Mouse (Mus musculus): ENCODE data around the gene Lonrf2. TPM values are rescaled to one million over a fixed set of nuclear protein-coding genes. Genes with fewer than 3 reads are reported as not detected.

Lonrf2 gene
- polyA plus RNA-seq, 1 experiment from 2014 or later = 29.4 TPM

- Histone ChIP-seq H3K27ac (ENCODE audit: low read depth, low read length) (peak overlapping the region; percentile 30; the same call in 1 of the 2 replicates), H3K9me3 (ENCODE audit: control insufficient read depth, low read length) (no peaks in the 10 kb centered on the region), H3K36me3 (ENCODE audit: control insufficient read depth, insufficient read depth, low read length) (no peaks in the 10 kb centered on the region), H3K4me2 (ENCODE audit: low read depth, low read length) (no peak overlapping the region), H3K4me1 (ENCODE audit: control insufficient read depth, insufficient read depth, low read length) (no peaks in the 10 kb centered on the region), H3K4me3 (ENCODE audit: low read depth, low read length) (no peak overlapping the region), H3K27me3 (ENCODE audit: control insufficient read depth, insufficient read depth, low read length) (no peaks in the 10 kb centered on the region), H3K9ac (replicated peaks; ENCODE audit: low read depth, low read length) (no peak overlapping the region)
- 9% methylated on average over 7 of the region's 7 CpGs for WGBS
- ATAC-seq (ENCODE audit: low read depth) = 0 out of 2 replicates have a peak, but pooled peaks have one; percentile 25
Observed at GRCm38 (mm10) chr1:38789988-38790602, 46.4 kb downstream of the Lonrf2 start.

GRCm38 (mm10) chr1:38788904-38789303 lies 47.6 kb downstream of the Lonrf2 start:
- no peak for ATAC-seq (ENCODE audit: low read depth)
- Histone ChIP-seq H3K4me2 (ENCODE audit: low read depth, low read length) (no peak overlapping the region), H3K27ac (ENCODE audit: low read depth, low read length) (no peak overlapping the region), H3K27me3 (ENCODE audit: control insufficient read depth, insufficient read depth, low read length) (no peaks in the 10 kb centered on the region), H3K4me1 (ENCODE audit: control insufficient read depth, insufficient read depth, low read length) (no peaks in the 10 kb centered on the region), H3K36me3 (ENCODE audit: control insufficient read depth, insufficient read depth, low read length) (peaks cover under 1% of the 10 kb centered on the region; the same call in 1 of the 2 replicates), H3K9ac (replicated peaks; ENCODE audit: low read depth, low read length) (no peak overlapping the region), H3K4me3 (ENCODE audit: low read depth, low read length) (no peak overlapping the region), H3K9me3 (ENCODE audit: control insufficient read depth, low read length) (no peaks in the 10 kb centered on the region)
- 68% methylated on average over 3 of the region's 3 CpGs for WGBS

DNA sequence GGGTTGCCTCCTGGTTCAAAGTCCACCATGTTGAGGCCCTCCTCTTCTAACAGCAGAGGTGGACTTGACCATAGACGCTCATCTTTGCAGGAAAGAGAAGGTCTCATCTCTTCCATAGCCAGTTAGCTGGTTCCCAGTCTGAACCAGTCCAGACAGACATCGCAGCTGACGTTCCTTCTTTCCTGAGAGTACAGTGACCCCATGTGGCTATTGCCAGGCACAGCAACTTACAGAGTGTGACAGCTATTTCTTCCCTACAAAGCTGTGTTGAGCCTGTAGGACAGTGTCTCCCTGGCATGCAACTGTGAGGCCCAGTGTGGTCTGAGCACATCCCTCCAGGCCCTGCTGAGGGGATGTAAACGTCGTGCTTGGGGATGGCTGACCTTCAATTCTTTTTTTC lies 49.1 kb downstream of the Lonrf2 start:
- Histone ChIP-seq H3K4me3 (ENCODE audit: low read depth, low read length) (no peak overlapping the region), H3K27ac (ENCODE audit: low read depth, low read length) (no peak overlapping the region), H3K27me3 (ENCODE audit: control insufficient read depth, insufficient read depth, low read length) (no peaks in the 10 kb centered on the region), H3K9ac (replicated peaks; ENCODE audit: low read depth, low read length) (no peak overlapping the region), H3K4me1 (ENCODE audit: control insufficient read depth, insufficient read depth, low read length) (no peaks in the 10 kb centered on the region), H3K4me2 (ENCODE audit: low read depth, low read length) (no peak overlapping the region), H3K9me3 (ENCODE audit: control insufficient read depth, low read length) (no peaks in the 10 kb centered on the region), H3K36me3 (ENCODE audit: control insufficient read depth, insufficient read depth, low read length) (peaks cover 3% of the 10 kb centered on the region; the same call in 1 of the 2 replicates)
- ATAC-seq (ENCODE audit: low read depth) = peak; percentile 64; the same call in 1 of the 2 replicates
- WGBS = 11% methylated on average over 5 of the region's 5 CpGs

- H3K9me3 ChIP-seq (ENCODE audit: control insufficient read depth, low read length) = no peaks in the 10 kb centered on the region
- no peak overlapping the region for H3K4me3 ChIP-seq (ENCODE audit: low read depth, low read length)
- no peaks in the 10 kb centered on the region for H3K4me1 ChIP-seq (ENCODE audit: control insufficient read depth, insufficient read depth, low read length)
- ATAC-seq (ENCODE audit: low read depth) = no peak
- H3K9ac ChIP-seq (replicated peaks; ENCODE audit: low read depth, low read length) = no peak overlapping the region
- no peak overlapping the region for H3K4me2 ChIP-seq (ENCODE audit: low read depth, low read length)
- H3K27me3 ChIP-seq (ENCODE audit: control insufficient read depth, insufficient read depth, low read length) = no peaks in the 10 kb centered on the region
- H3K27ac ChIP-seq (ENCODE audit: low read depth, low read length) = no peak overlapping the region
- peaks cover 3% of the 10 kb centered on the region; the same call in 1 of the 2 replicates for H3K36me3 ChIP-seq (ENCODE audit: control insufficient read depth, insufficient read depth, low read length)
- WGBS = 73% methylated on average over 7 of the region's 7 CpGs
Observed at GRCm38 (mm10) chr1:38786358-38786757, 50.2 kb downstream of the Lonrf2 start.

GRCm38 (mm10) chr1:38778271-38778670 lies 58.2 kb downstream of the Lonrf2 start:
- Histone ChIP-seq H3K9me3 (ENCODE audit: control insufficient read depth, low read length) (no peaks in the 10 kb centered on the region), H3K4me3 (ENCODE audit: low read depth, low read length) (no peak overlapping the region), H3K36me3 (ENCODE audit: control insufficient read depth, insufficient read depth, low read length) (no peaks in the 10 kb centered on the region), H3K4me2 (ENCODE audit: low read depth, low read length) (no peak overlapping the region), H3K4me1 (ENCODE audit: control insufficient read depth, insufficient read depth, low read length) (no peaks in the 10 kb centered on the region), H3K27me3 (ENCODE audit: control insufficient read depth, insufficient read depth, low read length) (no peaks in the 10 kb centered on the region), H3K9ac (replicated peaks; ENCODE audit: low read depth, low read length) (no peak overlapping the region), H3K27ac (ENCODE audit: low read depth, low read length) (no peak overlapping the region)
- no peak for ATAC-seq (ENCODE audit: low read depth)
- 96% methylated on average over 1 of the region's 1 CpGs for WGBS

DNA sequence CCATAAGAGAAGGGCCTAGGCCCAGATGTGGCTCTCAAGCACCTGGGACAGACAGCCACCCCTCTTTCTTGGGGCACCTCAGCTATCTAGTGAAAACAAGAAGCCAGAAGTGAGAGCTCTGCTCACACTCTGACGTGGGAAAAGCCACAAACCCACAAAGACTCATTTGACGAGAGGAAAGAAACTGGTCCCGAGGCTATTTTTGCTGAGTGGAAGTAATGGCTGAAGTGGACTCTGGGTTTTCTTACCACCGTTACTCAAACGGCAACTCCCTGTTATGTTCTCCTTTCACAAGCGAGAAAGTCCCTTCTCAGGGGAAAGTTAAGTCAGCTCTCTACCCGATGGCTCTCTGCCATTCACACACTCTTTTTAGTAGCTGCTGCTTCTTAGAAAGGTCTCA lies 59.0 kb downstream of the Lonrf2 start:
- Histone ChIP-seq H3K4me2 (ENCODE audit: low read depth, low read length) (no peak overlapping the region), H3K36me3 (ENCODE audit: control insufficient read depth, insufficient read depth, low read length) (no peaks in the 10 kb centered on the region), H3K4me3 (ENCODE audit: low read depth, low read length) (no peak overlapping the region), H3K9me3 (ENCODE audit: control insufficient read depth, low read length) (no peaks in the 10 kb centered on the region), H3K9ac (replicated peaks; ENCODE audit: low read depth, low read length) (no peak overlapping the region), H3K4me1 (ENCODE audit: control insufficient read depth, insufficient read depth, low read length) (no peaks in the 10 kb centered on the region), H3K27ac (ENCODE audit: low read depth, low read length) (no peak overlapping the region), H3K27me3 (ENCODE audit: control insufficient read depth, insufficient read depth, low read length) (no peaks in the 10 kb centered on the region)
- 87% methylated on average over 7 of the region's 7 CpGs for WGBS
- no peak for ATAC-seq (ENCODE audit: low read depth)

- ATAC-seq (ENCODE audit: low read depth) = no peak
- no peak overlapping the region for H3K9ac ChIP-seq (replicated peaks; ENCODE audit: low read depth, low read length)
- WGBS = 92% methylated on average over 5 of the region's 5 CpGs
Observed at GRCm38 (mm10) chr1:38775713-38776112, 60.8 kb downstream of the Lonrf2 start.

GRCm38 (mm10) chr1:38770676-38771075 lies 65.8 kb downstream of the Lonrf2 start:
- no peaks in the 10 kb centered on the region for H3K27me3 ChIP-seq (ENCODE audit: control insufficient read depth, insufficient read depth, low read length)
- no peak overlapping the region for H3K9ac ChIP-seq (replicated peaks; ENCODE audit: low read depth, low read length)
- no peaks in the 10 kb centered on the region for H3K9me3 ChIP-seq (ENCODE audit: control insufficient read depth, low read length)
- H3K4me2 ChIP-seq (ENCODE audit: low read depth, low read length) = no peak overlapping the region
- WGBS = 78% methylated on average over 3 of the region's 3 CpGs
- peaks cover 15% of the 10 kb centered on the region for H3K4me1 ChIP-seq (ENCODE audit: control insufficient read depth, insufficient read depth, low read length)
- no peaks in the 10 kb centered on the region for H3K36me3 ChIP-seq (ENCODE audit: control insufficient read depth, insufficient read depth, low read length)
- no peak overlapping the region for H3K27ac ChIP-seq (ENCODE audit: low read depth, low read length)
- ATAC-seq (ENCODE audit: low read depth) = no peak
- H3K4me3 ChIP-seq (ENCODE audit: low read depth, low read length) = no peak overlapping the region

More at GRCm38 (mm10) chr1:38775713-38776112, 60.8 kb downstream of the Lonrf2 start:
- no peaks in the 10 kb centered on the region for H3K4me1 ChIP-seq (ENCODE audit: control insufficient read depth, insufficient read depth, low read length)
- no peak overlapping the region for H3K27ac ChIP-seq (ENCODE audit: low read depth, low read length)
- H3K4me3 ChIP-seq (ENCODE audit: low read depth, low read length) = no peak overlapping the region
- no peaks in the 10 kb centered on the region for H3K27me3 ChIP-seq (ENCODE audit: control insufficient read depth, insufficient read depth, low read length)
- no peak overlapping the region for H3K4me2 ChIP-seq (ENCODE audit: low read depth, low read length)
- no peaks in the 10 kb centered on the region for H3K36me3 ChIP-seq (ENCODE audit: control insufficient read depth, insufficient read depth, low read length)
- no peaks in the 10 kb centered on the region for H3K9me3 ChIP-seq (ENCODE audit: control insufficient read depth, low read length)

DNA sequence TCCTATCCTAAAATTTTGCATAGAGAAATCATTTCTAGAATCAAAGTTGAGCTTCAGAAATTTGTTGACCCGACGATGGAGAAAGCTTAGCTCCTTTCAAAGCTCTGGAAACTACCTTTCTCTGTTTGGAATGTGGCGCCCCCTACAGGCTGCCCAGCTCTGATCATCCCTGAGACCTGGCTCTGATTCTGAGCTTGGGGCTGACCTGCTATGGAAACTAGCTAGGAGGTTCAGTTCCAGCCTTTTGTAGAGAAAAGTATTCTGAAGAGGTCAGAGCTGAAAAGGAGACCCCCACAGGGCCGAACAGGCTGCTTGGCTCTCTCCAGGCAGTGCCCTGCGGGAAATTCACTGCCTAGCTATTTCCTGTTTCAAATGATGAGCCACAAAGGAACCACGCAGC lies 66.6 kb downstream of the Lonrf2 start:
- ATAC-seq (ENCODE audit: low read depth) = no peak
- Histone ChIP-seq H3K9me3 (ENCODE audit: control insufficient read depth, low read length) (no peaks in the 10 kb centered on the region), H3K9ac (replicated peaks; ENCODE audit: low read depth, low read length) (no peak overlapping the region), H3K27ac (ENCODE audit: low read depth, low read length) (no peak overlapping the region), H3K4me3 (ENCODE audit: low read depth, low read length) (no peak overlapping the region), H3K27me3 (ENCODE audit: control insufficient read depth, insufficient read depth, low read length) (no peaks in the 10 kb centered on the region), H3K4me2 (ENCODE audit: low read depth, low read length) (no peak overlapping the region), H3K36me3 (ENCODE audit: control insufficient read depth, insufficient read depth, low read length) (no peaks in the 10 kb centered on the region), H3K4me1 (ENCODE audit: control insufficient read depth, insufficient read depth, low read length) (peaks cover 15% of the 10 kb centered on the region)
- 17% methylated on average over 6 of the region's 6 CpGs for WGBS

Data from neural tube, embryonic 14.5 days (tissue).